Mouse (Mus musculus): ENCODE results near the gene 3110082I17Rik. TPM values are rescaled to one million over a fixed set of nuclear protein-coding genes. Genes with fewer than 3 reads are reported as not detected.

Gene 3110082I17Rik
- polyA plus RNA-seq, 1 experiment from 2014 or later, result 21.9 TPM

DNA sequence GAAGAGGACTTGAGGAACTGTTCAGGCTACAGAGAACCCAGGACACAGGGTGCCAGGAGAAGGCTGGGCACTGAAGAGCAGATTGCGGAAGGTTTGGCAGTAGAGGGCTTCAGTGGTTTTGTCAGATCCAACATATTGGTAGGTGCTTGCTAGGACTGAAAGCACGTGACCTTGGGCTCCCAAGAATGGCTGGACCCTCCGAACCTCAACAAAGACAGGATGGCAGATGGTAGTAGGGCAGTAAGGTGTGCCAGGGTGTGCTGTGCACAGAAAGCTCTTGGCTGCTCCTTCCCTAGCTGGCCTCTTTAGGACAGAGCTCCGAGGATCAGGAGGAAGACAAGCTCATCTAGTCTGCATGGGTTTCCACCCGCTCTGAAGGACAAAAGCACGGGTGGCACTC is 49.2 kb downstream of the 3110082I17Rik start:
- H3K4me1 ChIP-seq (ENCODE audit: control insufficient read depth, insufficient read depth, low read length), result peaks cover 16% of the 10 kb centered on the region
- H3K9me3 ChIP-seq (replicated peaks; ENCODE audit: control insufficient read depth, low read length), result no peaks in the 10 kb centered on the region
- 87% methylated on average over 6 of the region's 6 CpGs for WGBS (ENCODE audit: insufficient replicate concordance)
- peaks cover 42% of the 10 kb centered on the region for H3K27me3 ChIP-seq (ENCODE audit: control insufficient read depth, insufficient read depth, low read length)
- ATAC-seq (replicated peaks; ENCODE audit: insufficient number of reproducible peaks, low FRiP score, low TSS enrichment), result no peak
- no peak overlapping the region for H3K4me2 ChIP-seq
- no peak overlapping the region for H3K4me3 ChIP-seq (ENCODE audit: low read depth, low read length)
- H3K27ac ChIP-seq (ENCODE audit: low read depth, low read length), result no peak overlapping the region
- no peak overlapping the region for H3K9ac ChIP-seq (ENCODE audit: low read depth, low read length)
- no peaks in the 10 kb centered on the region for H3K36me3 ChIP-seq (ENCODE audit: control insufficient read depth, insufficient read depth, low read length)

GRCm38 (mm10) chr5:139410056-139410455 is 50.3 kb downstream of the 3110082I17Rik start:
- 77% methylated on average over 4 of the region's 4 CpGs for WGBS (ENCODE audit: insufficient replicate concordance)
- Histone ChIP-seq H3K36me3 (ENCODE audit: control insufficient read depth, insufficient read depth, low read length) (no peaks in the 10 kb centered on the region), H3K27me3 (ENCODE audit: control insufficient read depth, insufficient read depth, low read length) (peaks cover 34% of the 10 kb centered on the region), H3K9me3 (replicated peaks; ENCODE audit: control insufficient read depth, low read length) (no peaks in the 10 kb centered on the region), H3K4me2 (no peak overlapping the region), H3K4me3 (ENCODE audit: low read depth, low read length) (no peak overlapping the region), H3K4me1 (ENCODE audit: control insufficient read depth, insufficient read depth, low read length) (peaks cover 24% of the 10 kb centered on the region), H3K27ac (ENCODE audit: low read depth, low read length) (no peak overlapping the region), H3K9ac (ENCODE audit: low read depth, low read length) (no peak overlapping the region)
- ATAC-seq (replicated peaks; ENCODE audit: insufficient number of reproducible peaks, low FRiP score, low TSS enrichment), result no peak

DNA sequence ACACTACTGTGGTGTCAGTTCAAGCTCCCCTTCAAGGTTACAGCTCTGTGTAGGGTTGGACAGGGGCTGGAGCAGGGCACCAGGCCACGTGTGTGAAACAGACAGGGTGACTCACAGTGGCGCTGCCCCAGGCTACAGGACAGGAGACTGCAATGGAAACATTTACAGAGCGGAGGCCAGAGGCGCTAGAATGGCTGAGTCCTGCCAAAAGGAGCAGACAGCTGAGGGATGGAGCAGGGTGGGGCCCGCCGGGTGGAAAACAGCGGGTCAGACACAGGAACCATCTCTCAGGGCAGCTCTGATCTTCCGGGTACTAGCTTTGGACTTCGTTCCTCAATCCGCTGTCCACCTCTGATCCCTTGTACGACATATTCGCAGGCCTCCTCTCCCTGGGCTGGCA is 50.9 kb downstream of the 3110082I17Rik start:
- ATAC-seq (replicated peaks; ENCODE audit: insufficient number of reproducible peaks, low FRiP score, low TSS enrichment), result peak; percentile 40
- H3K4me2 ChIP-seq, result no peak overlapping the region
- peak overlapping the region; percentile 22 for H3K27ac ChIP-seq (ENCODE audit: low read depth, low read length)
- H3K4me1 ChIP-seq (ENCODE audit: control insufficient read depth, insufficient read depth, low read length), result peaks cover 29% of the 10 kb centered on the region
- no peaks in the 10 kb centered on the region for H3K9me3 ChIP-seq (replicated peaks; ENCODE audit: control insufficient read depth, low read length)
- H3K27me3 ChIP-seq (ENCODE audit: control insufficient read depth, insufficient read depth, low read length), result peaks cover 28% of the 10 kb centered on the region
- no peak overlapping the region for H3K4me3 ChIP-seq (ENCODE audit: low read depth, low read length)
- H3K36me3 ChIP-seq (ENCODE audit: control insufficient read depth, insufficient read depth, low read length), result no peaks in the 10 kb centered on the region
- WGBS (ENCODE audit: insufficient replicate concordance), result 67% methylated on average over 12 of the region's 12 CpGs
- 0 out of 2 replicates have a peak overlapping the region, but pooled peaks have one; percentile 22 for H3K9ac ChIP-seq (ENCODE audit: low read depth, low read length)

GRCm38 (mm10) chr5:139408511-139408910 is 51.8 kb downstream of the 3110082I17Rik start:
- Histone ChIP-seq H3K9me3 (replicated peaks; ENCODE audit: control insufficient read depth, low read length) (no peaks in the 10 kb centered on the region), H3K36me3 (ENCODE audit: control insufficient read depth, insufficient read depth, low read length) (no peaks in the 10 kb centered on the region), H3K4me1 (ENCODE audit: control insufficient read depth, insufficient read depth, low read length) (peaks cover 29% of the 10 kb centered on the region), H3K27ac (ENCODE audit: low read depth, low read length) (no peak overlapping the region), H3K4me2 (no peak overlapping the region), H3K9ac (ENCODE audit: low read depth, low read length) (no peak overlapping the region), H3K27me3 (ENCODE audit: control insufficient read depth, insufficient read depth, low read length) (peaks cover 19% of the 10 kb centered on the region), H3K4me3 (ENCODE audit: low read depth, low read length) (no peak overlapping the region)
- ATAC-seq (replicated peaks; ENCODE audit: insufficient number of reproducible peaks, low FRiP score, low TSS enrichment), result no peak
- 83% methylated on average over 7 of the region's 7 CpGs for WGBS (ENCODE audit: insufficient replicate concordance)

- no peak for ATAC-seq (replicated peaks; ENCODE audit: insufficient number of reproducible peaks, low FRiP score, low TSS enrichment)
- Histone ChIP-seq H3K27ac (ENCODE audit: low read depth, low read length) (no peak overlapping the region), H3K4me2 (no peak overlapping the region; the same call in 1 of the 2 replicates), H3K36me3 (ENCODE audit: control insufficient read depth, insufficient read depth, low read length) (no peaks in the 10 kb centered on the region), H3K4me1 (ENCODE audit: control insufficient read depth, insufficient read depth, low read length) (peaks cover 29% of the 10 kb centered on the region), H3K27me3 (ENCODE audit: control insufficient read depth, insufficient read depth, low read length) (peaks cover 15% of the 10 kb centered on the region), H3K9ac (ENCODE audit: low read depth, low read length) (no peak overlapping the region), H3K9me3 (replicated peaks; ENCODE audit: control insufficient read depth, low read length) (no peaks in the 10 kb centered on the region), H3K4me3 (ENCODE audit: low read depth, low read length) (no peak overlapping the region)
- WGBS (ENCODE audit: insufficient replicate concordance), result 84% methylated on average over 14 of the region's 14 CpGs
Observed at GRCm38 (mm10) chr5:139407121-139407885, 53.0 kb downstream of the 3110082I17Rik start.

GRCm38 (mm10) chr5:139405953-139406352 is 54.4 kb downstream of the 3110082I17Rik start:
- Histone ChIP-seq H3K4me2 (no peak overlapping the region), H3K36me3 (ENCODE audit: control insufficient read depth, insufficient read depth, low read length) (no peaks in the 10 kb centered on the region), H3K4me3 (ENCODE audit: low read depth, low read length) (no peak overlapping the region), H3K27me3 (ENCODE audit: control insufficient read depth, insufficient read depth, low read length) (peaks cover 6% of the 10 kb centered on the region), H3K9ac (ENCODE audit: low read depth, low read length) (no peak overlapping the region), H3K4me1 (ENCODE audit: control insufficient read depth, insufficient read depth, low read length) (peaks cover 29% of the 10 kb centered on the region), H3K9me3 (replicated peaks; ENCODE audit: control insufficient read depth, low read length) (no peaks in the 10 kb centered on the region), H3K27ac (ENCODE audit: low read depth, low read length) (no peak overlapping the region)
- WGBS (ENCODE audit: insufficient replicate concordance), result 68% methylated on average over 3 of the region's 3 CpGs
- no peak for ATAC-seq (replicated peaks; ENCODE audit: insufficient number of reproducible peaks, low FRiP score, low TSS enrichment)

GRCm38 (mm10) chr5:139405478-139405877 is 54.8 kb downstream of the 3110082I17Rik start:
- 70% methylated on average over 7 of the region's 7 CpGs for WGBS (ENCODE audit: insufficient replicate concordance)
- Histone ChIP-seq H3K4me2 (no peak overlapping the region), H3K4me3 (ENCODE audit: low read depth, low read length) (no peak overlapping the region), H3K9me3 (replicated peaks; ENCODE audit: control insufficient read depth, low read length) (no peaks in the 10 kb centered on the region), H3K27me3 (ENCODE audit: control insufficient read depth, insufficient read depth, low read length) (peaks cover 4% of the 10 kb centered on the region), H3K36me3 (ENCODE audit: control insufficient read depth, insufficient read depth, low read length) (no peaks in the 10 kb centered on the region), H3K27ac (ENCODE audit: low read depth, low read length) (no peak overlapping the region), H3K4me1 (ENCODE audit: control insufficient read depth, insufficient read depth, low read length) (peaks cover 28% of the 10 kb centered on the region), H3K9ac (ENCODE audit: low read depth, low read length) (no peak overlapping the region)
- ATAC-seq (replicated peaks; ENCODE audit: insufficient number of reproducible peaks, low FRiP score, low TSS enrichment), result no peak

DNA sequence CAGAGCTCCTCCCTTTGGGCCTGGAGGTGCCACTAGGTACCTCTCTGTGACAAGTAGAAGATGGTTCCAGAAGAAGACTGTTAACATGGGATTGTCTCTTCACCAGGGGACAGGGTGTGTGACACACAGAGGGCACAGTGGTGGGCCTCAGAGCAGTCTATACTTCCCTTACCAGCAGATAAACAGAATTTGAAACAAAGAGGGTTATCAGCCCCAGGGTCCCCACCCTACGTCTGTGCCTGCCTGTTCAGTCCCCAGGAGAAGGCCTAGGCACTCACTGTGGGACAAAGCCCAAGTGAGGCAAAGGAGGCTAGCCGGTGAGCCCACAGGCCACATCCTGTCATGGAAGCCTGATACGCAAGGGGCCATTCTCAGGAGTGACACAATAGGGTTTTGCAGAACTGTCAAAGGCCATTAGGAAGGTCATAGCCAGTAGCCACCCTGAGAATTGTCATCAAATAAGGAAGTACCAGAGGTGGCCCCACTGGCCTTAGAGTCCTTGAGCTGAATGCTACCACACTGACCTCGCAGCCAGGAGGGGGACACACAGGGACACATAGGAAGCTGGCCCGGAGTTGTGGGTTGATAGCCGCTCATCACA is 55.4 kb downstream of the 3110082I17Rik start, which contains the start of gene C130050O18Rik:
Gene C130050O18Rik (plus strand): TSS at position 480 of the 601 bp plus-strand sequence.
- H3K4me3 ChIP-seq (ENCODE audit: low read depth, low read length), result no peak within 1 kb of the TSS
- H3K4me2 ChIP-seq, result no peak within 1 kb of the TSS
- H3K9ac ChIP-seq (ENCODE audit: low read depth, low read length), result no peak within 1 kb of the TSS
- no peaks in the 10 kb centered on the region for H3K36me3 ChIP-seq (ENCODE audit: control insufficient read depth, insufficient read depth, low read length)
- H3K27me3 ChIP-seq (ENCODE audit: control insufficient read depth, insufficient read depth, low read length), result peaks cover 4% of the 10 kb centered on the region
- H3K27ac ChIP-seq (ENCODE audit: low read depth, low read length), result peak within 1 kb of the TSS; percentile 29; the same call in 1 of the 2 replicates
- no peak for ATAC-seq (replicated peaks; ENCODE audit: insufficient number of reproducible peaks, low FRiP score, low TSS enrichment)
- H3K4me1 ChIP-seq (ENCODE audit: control insufficient read depth, insufficient read depth, low read length), result peaks cover 23% of the 10 kb centered on the region
- H3K9me3 ChIP-seq (replicated peaks; ENCODE audit: control insufficient read depth, low read length), result no peaks in the 10 kb centered on the region
- 61% methylated on average over 6 of the region's 6 CpGs for WGBS (ENCODE audit: insufficient replicate concordance)
